Mouse (Mus musculus) kidney, postnatal 14 days (tissue): ENCODE data around the gene Acbd4.

Experiments
- DNase-seq: peaks from one replicate; pipeline ENCODE4 v3.0.0; 2022; ENCODE audit warnings: mixed read lengths

The Acbd4 gene

DNA sequence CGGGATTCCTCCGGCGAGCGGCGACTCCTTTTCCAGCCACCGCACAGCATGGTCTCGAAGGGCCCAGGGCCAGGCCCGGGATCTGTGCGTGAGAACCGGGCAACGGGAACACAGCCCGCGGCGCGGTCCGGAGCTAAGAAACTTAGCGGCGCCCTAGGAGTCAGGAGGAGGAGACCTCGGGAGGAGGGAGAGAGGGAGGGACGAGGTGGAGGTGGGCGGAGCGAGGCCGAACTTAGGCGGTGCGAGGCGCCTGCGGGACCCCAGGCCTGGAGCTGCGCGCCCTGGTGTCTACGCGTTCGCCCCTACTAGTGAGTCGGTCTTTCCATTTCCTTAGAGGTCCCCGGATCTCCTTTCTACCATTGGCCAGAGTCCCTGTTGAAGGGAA is at the start of gene Acbd4, which contains the start of gene Plcd3:
Gene Acbd4 (plus strand): TSS at position 202 of the 385 bp plus-strand sequence.
Gene Plcd3 (minus strand): TSS at position 178 of the 385 bp plus-strand sequence.
- DNase-seq: peak; percentile 91

DNA sequence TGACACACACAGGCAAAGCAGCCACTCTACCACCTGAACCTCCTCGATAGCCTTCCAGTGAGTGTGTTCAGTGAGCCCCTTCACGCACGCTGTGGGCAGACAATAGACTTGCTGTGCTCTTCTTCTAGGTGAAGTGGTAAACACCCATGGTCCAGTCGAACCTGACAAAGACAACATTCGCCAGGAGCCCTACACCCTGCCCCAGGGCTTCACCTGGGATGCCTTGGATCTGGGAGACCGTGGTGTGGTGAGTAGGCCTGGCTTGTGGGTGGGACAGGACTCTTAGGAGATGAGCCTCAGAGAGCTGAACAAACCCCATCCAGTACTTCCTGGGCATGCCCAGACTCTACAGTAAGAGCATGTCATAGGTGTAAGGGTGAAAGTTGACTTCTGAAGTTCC is 49.4 kb upstream of the Acbd4 start:
- no peak for DNase-seq

DNA sequence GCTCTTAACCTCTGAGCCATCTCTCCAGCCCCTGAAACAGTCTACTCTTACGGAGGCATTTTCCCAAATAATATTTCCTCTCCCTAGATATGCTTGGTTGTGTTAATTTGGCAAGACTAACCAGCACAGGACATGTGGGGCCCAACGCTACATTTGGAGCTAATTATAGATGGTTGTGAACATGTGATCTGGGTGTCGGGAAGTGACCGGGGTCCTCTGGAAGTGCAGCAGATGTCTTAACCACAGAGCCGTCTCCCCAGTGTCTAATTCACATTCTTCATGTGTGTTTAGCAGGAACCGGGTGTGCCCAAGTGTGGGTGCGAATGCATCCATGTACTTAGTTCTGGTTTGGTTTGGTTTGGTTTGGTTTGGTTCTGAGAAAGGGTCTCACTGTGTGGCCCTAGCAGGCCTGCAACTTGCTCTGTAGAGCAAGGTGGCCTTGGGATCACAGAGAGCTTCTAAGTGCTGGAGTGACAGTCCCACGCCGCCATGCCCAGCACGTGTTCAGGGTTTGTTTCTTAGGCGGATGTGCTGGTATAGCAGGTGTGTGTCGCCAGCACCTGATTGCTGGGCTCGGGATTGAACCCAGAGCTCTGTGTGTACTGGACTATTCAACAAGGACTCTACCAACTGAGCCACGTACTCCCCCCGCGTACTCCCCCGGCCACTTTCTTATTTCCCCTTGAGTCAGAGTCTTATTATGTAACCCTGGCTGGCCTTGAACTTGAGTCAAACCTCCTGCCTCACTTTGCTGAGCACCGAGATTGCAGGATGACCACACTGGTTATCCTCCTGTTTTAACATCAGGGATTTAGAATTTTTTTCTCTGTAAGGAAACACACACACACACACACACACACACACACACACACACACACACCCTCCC is 48.0 kb upstream of the Acbd4 start:
- no peak for DNase-seq

DNA sequence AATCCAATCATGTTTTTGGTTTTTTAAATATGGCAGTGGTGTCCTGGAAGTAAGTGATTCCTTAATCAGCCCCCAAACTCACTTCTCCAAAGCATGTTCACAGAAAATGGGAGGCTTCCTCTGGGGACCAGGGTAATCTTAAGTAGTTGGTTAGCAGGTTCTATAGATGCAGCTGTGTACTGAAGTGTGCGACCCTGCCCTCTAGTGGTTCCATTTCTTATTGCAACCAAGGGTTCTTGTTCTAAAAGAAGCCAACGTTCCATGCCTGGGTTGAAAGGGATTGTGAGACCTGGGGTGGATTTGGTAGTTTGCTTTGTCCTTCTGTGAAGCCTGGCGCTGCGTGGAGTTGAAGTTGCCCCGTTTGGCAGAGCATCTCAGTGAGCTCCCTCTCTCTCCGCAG is 46.7 kb upstream of the Acbd4 start:
- DNase-seq: peak; percentile 80

DNA sequence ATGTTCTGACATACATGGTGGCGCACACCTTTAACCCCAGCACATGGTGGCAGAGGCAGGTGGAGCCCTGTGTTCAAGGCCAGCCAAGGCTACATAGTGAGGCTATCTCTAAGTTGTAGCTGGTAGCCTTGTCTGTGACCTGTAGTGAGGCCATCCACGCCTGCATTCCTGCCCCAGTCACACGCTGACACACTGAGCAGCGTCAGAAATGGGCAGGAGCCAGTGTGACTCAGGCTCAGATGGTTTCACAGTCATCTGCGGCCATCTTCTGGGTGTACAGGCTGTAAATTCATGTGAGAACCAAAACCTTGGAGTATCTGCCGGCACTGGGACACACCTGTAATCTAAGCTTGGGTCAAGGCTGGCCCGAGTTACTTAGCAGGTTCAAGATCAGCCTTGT is 44.8 kb upstream of the Acbd4 start:
- DNase-seq: no peak

DNA sequence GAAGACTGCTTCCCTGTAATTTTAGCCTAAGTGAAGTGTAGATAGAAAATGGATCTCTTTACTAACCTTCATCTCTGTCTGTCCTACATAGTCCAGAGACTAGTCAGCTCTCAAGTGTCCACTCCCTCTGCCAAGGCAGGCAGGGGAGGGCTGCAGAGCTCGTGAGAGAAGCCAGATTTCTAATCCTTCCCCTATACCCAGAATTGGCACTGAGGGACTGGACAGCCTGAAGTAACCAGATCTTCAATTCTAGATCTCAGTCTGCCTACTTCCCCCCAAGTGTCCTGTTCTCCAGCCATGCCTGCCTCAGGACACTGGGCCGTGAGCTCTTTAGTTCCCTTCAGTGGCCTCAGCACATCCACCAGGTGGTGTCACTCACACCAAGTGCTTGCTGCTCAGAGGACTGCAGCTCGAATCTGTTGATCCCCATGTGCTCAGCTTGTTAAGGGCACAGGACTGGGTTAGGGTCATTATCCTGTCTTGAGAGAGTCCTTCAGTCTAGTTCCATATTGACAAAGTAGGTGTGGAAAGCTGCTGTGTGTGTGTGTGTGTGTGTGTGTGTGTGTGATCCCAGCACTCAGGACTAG is 42.9 kb upstream of the Acbd4 start:
- DNase-seq: no peak

DNA sequence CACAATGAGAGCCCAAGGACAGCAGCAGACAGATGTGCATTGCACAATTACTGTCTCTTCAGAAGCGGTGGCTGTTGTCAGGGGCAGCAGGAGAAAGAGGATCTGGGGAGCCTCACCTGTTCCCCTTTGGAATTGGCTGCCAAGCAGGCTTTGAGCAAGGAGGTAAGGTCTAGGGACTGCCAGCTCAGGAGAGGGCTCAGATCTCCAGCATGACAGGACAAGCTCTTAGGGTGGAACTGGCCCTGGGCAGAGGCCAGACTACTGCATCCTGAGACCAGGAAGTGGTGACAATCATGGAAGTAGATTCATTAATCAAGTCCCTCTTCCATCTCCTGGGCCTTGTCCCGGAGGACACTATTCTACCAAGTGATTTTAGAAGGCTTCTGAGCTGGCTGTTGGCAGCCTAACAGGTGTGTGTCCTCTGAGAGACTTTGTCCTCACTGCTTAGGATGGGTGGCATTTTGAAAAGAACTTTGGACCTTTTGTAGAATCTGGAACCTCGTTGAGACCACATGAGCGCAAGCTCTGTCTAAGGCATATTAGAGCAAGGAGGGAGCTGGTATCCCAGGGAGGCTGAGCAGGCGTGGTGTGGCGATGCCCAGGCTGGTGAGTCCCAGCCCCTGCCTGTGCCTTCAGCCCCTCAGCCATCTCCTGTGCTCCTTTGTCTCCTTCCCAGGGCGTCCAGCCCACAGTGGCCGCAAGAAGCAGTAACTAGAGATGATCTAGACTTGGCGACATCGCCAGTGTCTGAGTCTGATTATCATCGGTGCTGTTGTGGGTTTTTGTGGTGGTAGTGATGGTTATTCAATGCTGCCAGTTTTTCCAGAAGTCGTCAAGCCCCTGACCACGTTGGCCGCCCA is 35.1 kb upstream of the Acbd4 start:
- DNase-seq: no peak

DNA sequence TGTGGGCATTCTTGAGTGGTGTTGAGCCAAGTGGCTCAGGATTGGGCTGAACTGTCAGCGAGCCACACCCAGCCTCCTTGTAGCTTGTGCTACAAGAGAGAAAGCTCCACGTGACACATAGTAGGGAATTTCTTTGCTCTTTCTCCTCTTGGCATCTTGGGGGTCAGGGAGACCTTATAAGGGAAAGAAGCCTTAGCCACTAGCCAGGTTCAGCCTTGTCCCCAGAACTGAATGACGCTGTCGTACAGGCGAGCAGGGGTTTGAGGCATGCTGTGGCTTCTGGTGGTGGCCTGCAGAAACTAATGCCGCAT is 34.5 kb upstream of the Acbd4 start:
- DNase-seq: no peak

DNA sequence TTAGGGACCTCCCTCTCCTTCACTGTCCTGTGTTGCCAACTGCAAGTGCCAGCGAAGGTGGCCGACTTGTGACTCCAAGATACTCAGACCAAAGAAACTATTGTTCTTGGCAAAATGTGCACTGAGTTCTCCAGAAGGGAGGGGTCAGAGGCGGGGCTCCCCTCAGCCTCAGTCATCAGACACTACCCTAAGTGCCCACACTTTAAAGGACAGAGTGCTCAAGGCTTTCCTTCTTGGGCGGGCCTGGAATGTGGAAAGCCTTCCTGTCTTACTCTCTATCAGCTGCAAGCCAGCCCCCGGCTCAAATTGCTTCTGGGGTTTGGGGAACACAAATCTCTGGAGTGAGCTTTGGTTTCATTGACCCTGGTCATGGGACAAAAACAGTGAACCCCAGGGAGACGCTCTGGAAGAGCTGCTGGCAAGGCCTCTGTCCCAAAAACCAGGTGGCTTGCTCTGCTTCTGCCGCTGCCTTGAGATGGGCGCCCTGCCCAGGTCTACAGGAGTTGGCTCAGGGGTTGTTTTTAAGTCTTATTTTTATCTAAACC is 34.0 kb upstream of the Acbd4 start:
- no peak for DNase-seq

DNA sequence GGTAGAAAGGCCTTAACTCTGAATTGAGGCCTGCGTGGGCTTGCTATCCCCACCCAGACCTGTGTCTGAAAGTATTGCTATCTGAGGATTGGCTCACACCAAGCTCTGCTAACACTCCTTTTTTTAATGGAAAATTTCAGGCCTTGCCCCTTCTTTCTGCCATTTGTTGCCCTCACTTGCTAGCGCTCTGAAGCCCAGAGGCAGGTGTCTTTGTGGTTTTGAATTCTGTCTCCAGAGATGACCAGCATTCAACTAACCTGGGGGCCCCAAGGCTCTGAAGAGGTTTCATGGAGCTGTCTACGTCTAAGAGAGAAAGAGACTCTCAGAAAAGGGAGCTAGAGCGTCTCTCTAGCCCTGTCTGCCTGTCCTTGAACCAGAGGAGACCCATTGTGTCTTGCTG is 33.2 kb upstream of the Acbd4 start:
- no peak for DNase-seq

DNA sequence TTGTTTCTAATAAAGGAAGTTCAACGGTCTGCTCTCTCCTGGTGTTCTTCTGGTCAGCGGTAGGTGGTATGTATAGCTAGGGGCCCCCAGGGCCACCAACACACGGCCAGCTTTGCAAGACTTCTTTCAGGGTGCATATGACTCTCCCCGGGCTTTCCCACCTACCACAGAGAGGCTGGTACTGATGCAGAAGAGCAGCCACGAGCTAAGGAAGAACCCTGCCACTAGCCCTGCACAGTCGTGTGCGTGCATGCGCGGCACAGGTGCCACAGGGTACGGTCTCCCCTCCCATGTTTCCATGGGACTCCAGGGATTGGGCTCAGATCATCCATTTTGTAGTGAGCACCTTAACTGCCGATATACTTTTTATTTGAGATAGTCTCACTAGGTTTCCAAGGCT is 32.6 kb upstream of the Acbd4 start:
- no peak for DNase-seq

DNA sequence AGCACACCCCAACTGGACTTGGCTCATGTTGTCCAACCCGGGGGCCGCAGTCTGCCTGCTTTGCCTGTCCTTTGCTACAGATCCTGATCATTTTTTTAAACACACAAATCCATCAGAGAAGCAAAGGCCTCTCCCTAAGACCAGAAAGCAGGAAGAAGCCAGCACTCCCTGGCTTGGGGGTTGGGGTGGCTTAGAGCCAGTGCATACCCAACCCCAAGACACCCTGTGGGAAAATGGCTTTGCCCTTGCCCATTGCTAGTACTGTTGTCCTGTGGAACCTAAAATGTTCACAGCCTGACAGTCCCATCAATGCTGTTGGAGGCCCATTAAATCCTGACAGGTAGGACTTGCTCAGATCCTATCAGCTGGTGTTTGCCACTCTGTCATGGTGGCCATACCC is 31.8 kb upstream of the Acbd4 start:
- no peak for DNase-seq

DNA sequence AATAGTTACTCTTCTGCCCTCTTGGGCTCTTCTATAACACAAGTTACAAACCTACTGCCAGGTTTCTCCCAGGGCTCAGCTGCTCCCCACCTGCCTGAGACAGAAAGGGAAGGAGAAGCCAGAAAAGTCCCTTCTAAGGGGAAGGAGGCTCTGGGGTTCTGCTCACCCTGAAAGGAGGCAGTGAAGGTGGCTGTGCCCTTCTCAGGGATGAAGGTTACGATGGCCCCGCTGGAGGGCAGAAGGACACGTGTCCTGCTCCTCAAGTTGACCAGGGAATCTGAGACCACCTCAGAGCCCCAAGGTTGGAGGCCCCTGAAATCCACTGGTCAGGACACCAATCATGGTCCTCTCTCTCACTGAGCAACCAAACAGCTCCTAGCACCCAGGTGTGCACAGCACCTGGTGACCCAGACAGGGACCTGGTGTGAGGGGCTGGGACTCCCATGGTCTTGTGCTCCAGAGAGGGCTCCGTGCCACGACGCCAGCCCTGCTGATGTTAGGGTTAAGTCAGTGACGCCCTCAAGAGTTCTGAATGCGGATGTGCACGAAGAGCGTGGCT is 31.1 kb upstream of the Acbd4 start:
- no peak for DNase-seq

DNA sequence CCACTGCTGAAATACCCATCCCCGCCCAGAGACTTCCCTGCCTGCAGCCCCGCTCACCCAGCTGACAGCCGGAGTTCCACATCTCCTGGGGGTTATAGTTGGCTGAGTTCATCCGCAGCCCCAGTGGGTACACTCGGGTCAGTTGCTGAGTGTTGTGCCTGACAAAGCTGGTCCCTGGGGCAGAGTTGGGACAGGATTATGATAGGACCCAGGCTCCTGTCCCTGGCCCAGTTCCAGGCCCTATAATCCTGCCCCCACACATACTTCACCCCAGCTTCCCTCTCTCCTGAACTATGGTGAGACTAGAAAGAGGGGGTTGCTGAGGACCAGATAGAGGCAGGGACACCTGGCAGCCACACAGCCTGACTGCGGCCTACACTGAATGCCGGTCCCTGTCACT is 27.8 kb upstream of the Acbd4 start:
- no peak for DNase-seq

DNA sequence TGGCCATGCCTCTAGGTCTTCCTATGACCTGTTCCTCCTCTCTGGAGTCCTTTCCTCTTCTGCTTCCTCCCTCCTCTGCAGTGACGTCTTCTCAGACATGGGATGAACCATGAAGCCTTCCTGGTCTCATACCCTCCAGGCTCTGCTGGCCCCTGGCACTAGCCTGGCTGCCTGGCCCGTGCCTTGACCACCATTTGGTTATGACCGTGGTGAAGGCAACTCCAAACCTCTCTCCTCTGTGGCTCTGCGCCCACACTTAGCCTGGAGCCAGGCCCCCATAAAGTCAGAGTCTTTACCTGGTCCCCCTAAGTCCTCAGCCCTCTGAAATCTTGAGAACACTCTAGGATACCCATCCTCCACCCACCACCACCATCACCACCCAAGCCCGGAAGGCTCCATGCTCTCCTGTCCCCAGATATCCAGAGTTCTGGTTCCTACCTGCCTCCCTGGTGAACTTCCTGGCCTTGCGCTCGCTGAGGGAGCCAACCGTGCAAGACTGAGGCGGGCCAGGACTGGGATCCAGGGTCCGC is 27.3 kb upstream of the Acbd4 start:
- DNase-seq: no peak

DNA sequence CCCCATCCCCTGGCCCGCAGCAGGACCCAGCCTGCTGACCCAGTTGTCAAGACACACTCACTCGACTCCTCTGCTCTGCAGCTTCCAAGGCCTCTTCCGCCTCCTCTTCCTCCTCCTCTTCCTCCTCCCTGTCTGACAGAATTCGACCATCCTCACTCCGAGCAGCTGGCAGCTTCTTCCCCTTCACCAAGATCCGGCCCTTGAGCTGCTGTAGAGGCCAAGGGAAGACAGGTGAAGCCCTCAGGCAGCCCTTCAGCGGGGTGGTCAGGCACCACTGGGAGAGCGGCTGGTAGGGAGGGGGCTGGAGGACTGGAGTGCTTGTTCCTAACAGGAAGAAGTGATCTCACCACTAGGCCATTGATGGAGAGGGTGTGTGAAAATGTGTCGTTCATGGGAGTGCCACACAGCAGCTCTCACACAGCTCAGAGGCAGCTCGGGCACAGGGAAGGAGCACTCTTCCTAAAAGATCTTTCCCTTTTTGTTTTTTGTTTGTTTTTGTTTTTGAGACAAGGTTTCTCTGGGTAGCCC is 26.6 kb upstream of the Acbd4 start:
- DNase-seq: no peak

DNA sequence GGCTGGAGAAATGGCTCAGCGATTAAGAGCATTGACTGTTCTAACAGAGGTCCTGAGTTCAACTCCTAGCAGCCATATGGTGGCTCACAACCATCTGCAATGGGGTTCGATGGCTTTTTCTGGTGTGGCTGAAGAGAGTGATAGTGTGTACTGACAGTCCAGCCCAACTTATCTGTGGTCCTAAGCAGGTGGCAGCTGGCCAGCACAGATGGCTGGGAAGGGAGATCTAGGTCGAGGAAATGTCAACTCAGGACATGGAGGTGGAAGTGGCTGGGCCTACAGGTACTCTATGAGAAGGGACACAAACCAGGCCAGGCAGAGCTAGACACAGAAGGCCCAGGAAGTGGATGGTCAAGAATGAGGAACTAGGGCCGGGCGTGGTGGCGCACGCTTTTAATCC is 25.5 kb upstream of the Acbd4 start:
- DNase-seq: no peak

DNA sequence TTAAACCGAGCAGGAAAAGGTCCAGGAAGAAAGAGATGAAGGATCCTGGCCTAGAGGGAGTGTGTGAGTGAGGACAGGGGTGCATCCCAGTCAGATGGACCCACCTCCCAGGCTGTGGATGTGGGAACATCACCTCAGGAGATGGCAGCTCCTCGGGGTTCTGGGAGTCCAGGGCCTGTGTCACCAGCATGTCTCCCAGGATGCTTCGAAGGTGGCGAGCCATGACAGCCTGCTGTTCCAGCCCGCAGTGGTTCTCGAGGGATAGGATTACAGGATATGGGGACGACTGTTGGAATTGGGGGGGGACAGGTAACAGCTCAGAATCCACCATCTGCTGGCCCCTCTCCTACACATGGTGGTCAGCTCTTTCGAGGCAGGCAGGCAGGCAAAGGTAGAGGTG is 24.9 kb upstream of the Acbd4 start:
- DNase-seq: no peak

DNA sequence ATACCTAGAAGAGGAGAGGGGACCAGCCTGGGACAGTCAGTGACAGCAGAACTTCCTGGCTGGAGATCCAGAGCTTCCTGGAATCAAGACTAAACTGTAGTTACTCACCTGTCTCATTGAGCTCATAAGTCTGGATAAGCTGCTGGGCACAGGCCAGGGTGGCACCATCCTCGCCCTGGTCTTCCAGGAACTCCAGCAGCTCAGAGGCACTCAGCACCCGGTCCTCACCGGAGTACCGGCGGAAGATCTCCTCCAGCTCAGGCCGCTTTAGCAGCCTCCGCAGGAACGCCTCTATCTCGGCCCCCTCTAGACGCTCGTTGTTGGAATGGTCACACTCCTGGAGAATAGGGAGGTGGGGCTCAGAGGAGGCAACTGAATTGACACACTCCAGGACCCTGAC is 23.4 kb upstream of the Acbd4 start:
- DNase-seq: no peak

DNA sequence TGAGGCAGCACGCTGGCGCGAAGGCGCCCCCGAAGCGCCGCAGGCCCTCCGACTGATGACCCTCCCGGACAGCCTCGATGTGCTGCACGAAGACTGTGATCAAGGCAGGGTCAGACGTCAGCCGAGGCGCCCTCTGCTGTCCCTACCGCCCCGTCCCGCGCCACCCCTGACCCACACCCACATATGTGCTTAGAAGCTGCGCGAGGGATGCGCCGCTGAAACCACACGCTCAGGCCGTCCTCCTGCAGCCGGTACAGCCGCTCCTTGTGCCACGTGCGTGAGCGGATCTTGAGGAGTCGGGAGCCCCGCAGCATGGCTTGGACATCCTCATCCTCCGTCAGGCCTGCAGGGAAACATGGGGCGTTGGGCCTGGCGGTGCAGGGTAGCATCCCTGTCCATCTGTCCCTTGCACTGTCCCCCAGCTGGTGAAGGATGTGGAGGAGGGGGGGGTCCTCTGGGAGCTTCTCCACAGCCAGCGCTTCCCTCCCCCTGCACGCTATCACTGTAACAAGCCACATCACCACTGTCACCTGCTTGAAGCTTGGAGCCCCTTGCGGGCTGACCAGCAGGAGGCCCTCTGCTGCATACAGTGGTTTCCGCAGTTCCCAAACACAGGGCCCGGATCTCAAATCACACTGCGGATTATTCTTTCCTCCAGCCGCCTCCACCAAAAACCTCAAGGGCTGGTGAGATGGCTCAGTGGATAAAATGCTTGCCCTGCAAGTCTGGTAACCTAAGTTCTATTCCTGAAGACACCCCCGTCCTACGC is 21.0 kb upstream of the Acbd4 start:
- DNase-seq: no peak

DNA sequence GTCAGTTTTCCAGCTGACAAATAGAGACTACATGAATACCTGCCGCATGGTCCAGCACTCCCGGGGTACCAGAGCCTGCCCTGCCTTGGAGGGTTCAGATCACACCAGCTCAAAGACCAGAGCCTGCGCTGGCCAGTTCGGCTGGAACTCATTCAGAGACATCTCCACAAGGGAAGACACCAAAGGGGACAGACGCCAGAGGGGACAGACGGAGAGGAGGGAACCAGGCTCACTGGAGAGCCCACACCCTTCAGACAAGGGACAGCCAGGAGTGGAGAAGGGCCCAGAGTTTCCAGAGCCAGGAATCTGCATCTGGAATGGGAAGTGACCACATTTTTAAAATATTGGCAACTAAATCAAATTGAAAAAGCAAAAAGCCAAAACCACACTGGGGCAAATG is 19.9 kb upstream of the Acbd4 start:
- no peak for DNase-seq

DNA sequence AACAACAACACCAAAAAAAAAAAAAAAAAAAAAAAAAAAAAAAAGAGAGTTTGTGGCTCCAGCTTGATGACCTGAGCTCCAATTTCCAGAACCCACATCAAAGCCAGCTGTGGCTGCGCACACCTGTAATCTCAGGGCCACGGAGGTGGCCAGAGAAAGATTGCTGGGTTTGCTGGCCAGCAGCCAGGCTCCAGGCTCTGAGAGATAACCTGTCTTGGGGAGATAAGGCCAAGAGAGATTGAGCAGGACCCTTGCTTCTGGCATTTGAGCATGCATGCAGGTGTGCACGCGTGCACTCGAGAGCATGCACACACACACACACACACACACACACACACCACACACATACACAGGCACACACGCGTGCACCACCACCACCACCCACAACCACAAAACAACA is 8.2 kb upstream of the Acbd4 start:
- DNase-seq: no peak
